ENCODE assay signal across 8 mouse cellular contexts in the genomic region with DNA sequence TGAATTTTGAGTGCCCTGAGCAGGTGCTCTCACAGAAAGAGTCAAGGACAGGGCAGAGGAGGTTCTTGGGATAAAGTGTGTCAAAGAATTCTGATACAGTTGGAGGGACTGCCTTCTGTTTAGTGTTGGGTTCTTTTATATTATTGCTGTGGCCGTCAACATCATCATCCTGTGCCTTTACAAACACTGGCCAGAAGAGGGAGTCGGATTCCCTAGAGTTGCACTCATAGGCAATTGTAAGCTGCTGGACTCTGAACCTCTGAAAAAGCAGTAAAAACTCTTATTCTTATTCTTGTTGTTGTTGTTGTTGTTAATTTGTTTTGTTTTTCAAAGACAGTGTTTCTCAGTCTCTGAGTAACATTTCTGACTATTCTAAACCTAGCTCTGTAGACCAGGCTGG. TPM values are rescaled to one million over a fixed set of nuclear protein-coding genes. Genes with fewer than 3 reads are reported as not detected.
DNase-seq lines count a peak whose midpoint lies in the region; ATAC-seq lines count a peak whose summit lies in the region.
"Had no signal": no experiment of that assay in that cellular context is flagged by ENCODE, and none has a peak within 500 bp of the region (broad histone marks: within the 10 kb centered on the region; RNA-seq: fewer than 3 reads in every experiment).

No protein-coding gene starts in this region.

- H3K4me2 ChIP-seq in hindbrain, embryonic 14.5 days (replicated peaks), result no peak overlapping the region
- H3K4me2 ChIP-seq: embryonic facial prominence, embryonic 13.5 days had no signal

- ATAC-seq in hindbrain, embryonic 14.5 days (ENCODE audit: low FRiP score), result no peak

- H3K9me3 ChIP-seq in hindbrain, embryonic 14.5 days (ENCODE audit: control insufficient read depth, low read length), result no peaks in the 10 kb centered on the region
- H3K9me3 ChIP-seq: embryonic facial prominence, embryonic 13.5 days had no signal

- H3K4me1 ChIP-seq in hindbrain, embryonic 14.5 days (replicated peaks; ENCODE audit: control insufficient read depth, insufficient read depth, low read length), result peaks cover 6% of the 10 kb centered on the region; the same call in 1 of the 2 replicates

- no peak overlapping the region for H3K27ac ChIP-seq in hindbrain, embryonic 14.5 days
- H3K27ac ChIP-seq: embryonic facial prominence, embryonic 13.5 days had no signal

- intact Hi-C loops in heart, postnatal 36 days (cut with DNase I), result loop anchor here (1.0 to 5.0 kb wide), 2 partner anchors 76 to 156 kb away; no protein-coding TSS in a partner anchor

- H3K36me3 ChIP-seq in hindbrain, embryonic 14.5 days (replicated peaks; ENCODE audit: control insufficient read depth, insufficient read depth), result no peaks in the 10 kb centered on the region
- H3K36me3 ChIP-seq: embryonic facial prominence, embryonic 13.5 days had no signal

- 49% methylated on average over 2 of the region's 2 CpGs for WGBS in hindbrain, embryonic 14.5 days

- H3K4me3 ChIP-seq in hindbrain, embryonic 14.5 days (replicated peaks; ENCODE audit: low read length), result no peak overlapping the region
- H3K4me3 ChIP-seq: embryonic facial prominence, embryonic 13.5 days had no signal

- H3K27me3 ChIP-seq in hindbrain, embryonic 14.5 days (ENCODE audit: control insufficient read depth, insufficient read depth, low read length), result no peaks in the 10 kb centered on the region

- H3K9ac ChIP-seq in hindbrain, embryonic 14.5 days, result no peak overlapping the region
- H3K9ac ChIP-seq: embryonic facial prominence, embryonic 13.5 days had no signal

- peak; percentile 43 for DNase-seq in kidney, adult 9 months
- DNase-seq in kidney, adult 11 months, result no peak
- DNase-seq in ES-CJ7 (ENCODE audit: low read depth, low spot score), result peak; percentile 52
- peak; percentile 1 for DNase-seq in adrenal gland, postnatal 25 days
- peak; percentile 13 to 21 for DNase-seq in heart, postnatal 36 days
- DNase-seq in mesoderm, embryonic 11.5 days (ENCODE audit: low read depth, low spot score), result peak; percentile 12
- no peak for DNase-seq in hindbrain, embryonic 14.5 days (ENCODE audit: low spot score)

RNA-seq across cellular contexts. Expression of a gene that starts 5.3 kb away (rescaled TPM):
- total RNA-seq in adrenal gland, postnatal 25 days (2021), result 16.2 and 20.0 TPM in 2 replicates
- 10 to 100 TPM; 33.8 to 49.8 TPM for total RNA-seq in heart, postnatal 36 days (2021)
- 149 and 164 TPM in 2 replicates for polyA plus RNA-seq in hindbrain, embryonic 14.5 days (2014; fragmentation: Nextera tagmentation; extraction: Ambion mirVana)

Comparison
In these comparisons a context has a peak if more than half of its experiments do, and no peak if none do; other contexts are left out.
1. DNase-seq: peak in kidney, adult 9 months (single experiment), ES-CJ7 (single experiment), adrenal gland, postnatal 25 days (single experiment), heart, postnatal 36 days (2 of 2) and mesoderm, embryonic 11.5 days (single experiment); none in kidney, adult 11 months (single experiment) and hindbrain, embryonic 14.5 days (single experiment).